Mouse (Mus musculus) heart, embryonic 15.5 days (tissue): Measurements from ENCODE around the gene Map4k2. TPM values are rescaled to one million over a fixed set of nuclear protein-coding genes. Genes with fewer than 3 reads are reported as not detected.
A peak's percentile ranks its signal among the peaks of the same experiment; 100 is the strongest.

ENCODE experiments used
- ATAC-seq: fragments of 200-750 bp; cut with Nextera tagmentation; replicated peaks from 2 replicates; pipeline ENCODE4 v1.8.0; 2017; ENCODE audit warnings: low read depth, moderate TSS enrichment; ENCODE audit not compliant: insufficient number of reproducible peaks, insufficient read depth, low FRiP score
- H3K27ac ChIP-seq: fragments of 300-500 bp; sonication (generic); 2 replicates; pipeline ENCODE4 v1.5.1; 2015; ENCODE audit warnings: mild to moderate bottlenecking, inconsistent platforms
- H3K27me3 ChIP-seq: fragments of 300-500 bp; sonication (generic); 2 replicates; pipeline ENCODE4 v1.6.1; 2015; ENCODE audit warnings: inconsistent platforms
- H3K36me3 ChIP-seq: fragments of 300-500 bp; sonication (generic); 2 replicates; pipeline ENCODE4 v1.6.1; 2015; ENCODE audit warnings: mild to moderate bottlenecking, inconsistent platforms
- H3K4me1 ChIP-seq: fragments of 300-500 bp; sonication (generic); replicated peaks from 2 replicates; pipeline ENCODE4 v1.6.1; 2015; ENCODE audit warnings: inconsistent platforms
- H3K4me2 ChIP-seq: fragments of 300-500 bp; sonication (generic); 2 replicates; pipeline ENCODE4 v1.6.1; 2015; ENCODE audit warnings: inconsistent platforms, mild to moderate bottlenecking, moderate library complexity
- H3K4me3 ChIP-seq: fragments of 300-500 bp; sonication (generic); 2 replicates; pipeline ENCODE4 v1.5.1; 2015; ENCODE audit warnings: mild to moderate bottlenecking, inconsistent platforms
- H3K9ac ChIP-seq: fragments of 300-500 bp; sonication (generic); 2 replicates; pipeline ENCODE4 v1.6.1; 2015; ENCODE audit warnings: mild to moderate bottlenecking, inconsistent platforms
- H3K9me3 ChIP-seq: fragments of 300-500 bp; sonication (generic); replicated peaks from 2 replicates; pipeline ENCODE4 v1.6.1; 2016; ENCODE audit warnings: inconsistent platforms
- WGBS: fragments of 180-500 bp; shearing (Covaris S2); methylation state at CpG from one replicate; pipeline ENCODE4 v1.1.7; 2015; ENCODE audit warnings: mixed read lengths; 5-methylcytosine and 5-hydroxymethylcytosine counted together
- polyA plus RNA-seq: library from polyadenylated mRNA; unstranded; fragments of >200 nt; fragmentation: Nextera tagmentation; extraction: Ambion mirVana; gene quantifications from 2 replicates; pipeline ENCODE4 v1.2.1, GENCODE M21; 2015

The Map4k2 gene
- polyA plus RNA-seq, 1 experiment from 2014 or later: 12.6 TPM

- Histone ChIP-seq H3K27ac (peak within 1 kb of the TSS; percentile 85), H3K27me3 (no peaks in the 10 kb centered on the region), H3K36me3 (peaks cover 19% of the 10 kb centered on the region; the same call in 1 of the 2 replicates), H3K4me1 (peaks cover 52% of the 10 kb centered on the region), H3K4me2 (peak within 1 kb of the TSS; percentile 67), H3K9me3 (no peaks in the 10 kb centered on the region), H3K9ac (peak within 1 kb of the TSS; percentile 55), H3K4me3 (peak within 1 kb of the TSS; percentile 53)
- peak; percentile 84 for ATAC-seq
- WGBS: 6% methylated on average over 7 of the region's 7 CpGs
These were observed 43.2 kb downstream of the Map4k2 start, which contains the start of gene Pygm for GRCm38 (mm10) chr19:6384128-6384527. TSS of gene Pygm (plus strand) at chr19:6384399.

GRCm38 (mm10) chr19:6384954-6385353 lies 44.0 kb downstream of the Map4k2 start:
- ATAC-seq: 0 out of 2 replicates have a peak, but pooled peaks have one; percentile 15
- peak overlapping the region; percentile 85 for H3K27ac ChIP-seq
- 46% methylated on average over 11 of the region's 11 CpGs for WGBS
- H3K36me3 ChIP-seq: peaks cover 22% of the 10 kb centered on the region; the same call in 1 of the 2 replicates
- H3K9me3 ChIP-seq: no peaks in the 10 kb centered on the region
- peak overlapping the region; percentile 67 for H3K4me2 ChIP-seq
- H3K27me3 ChIP-seq: no peaks in the 10 kb centered on the region
- peak overlapping the region; percentile 53 for H3K4me3 ChIP-seq
- peaks cover 54% of the 10 kb centered on the region for H3K4me1 ChIP-seq
- H3K9ac ChIP-seq: peak overlapping the region; percentile 55

GRCm38 (mm10) chr19:6385419-6385818 lies 44.5 kb downstream of the Map4k2 start:
- Histone ChIP-seq H3K4me1 (peaks cover 56% of the 10 kb centered on the region), H3K4me3 (peak overlapping the region; percentile 53), H3K27ac (peak overlapping the region; percentile 85), H3K27me3 (no peaks in the 10 kb centered on the region), H3K9me3 (no peaks in the 10 kb centered on the region), H3K9ac (peak overlapping the region; percentile 55), H3K36me3 (peaks cover 21% of the 10 kb centered on the region; the same call in 1 of the 2 replicates), H3K4me2 (peak overlapping the region; percentile 67)
- ATAC-seq: no peak
- WGBS: 52% methylated on average over 5 of the region's 5 CpGs

GRCm38 (mm10) chr19:6385821-6386220 lies 44.9 kb downstream of the Map4k2 start:
- H3K4me3 ChIP-seq: peak overlapping the region; percentile 53
- 67% methylated on average over 7 of the region's 7 CpGs for WGBS
- H3K4me1 ChIP-seq: peaks cover 56% of the 10 kb centered on the region
- no peaks in the 10 kb centered on the region for H3K9me3 ChIP-seq
- ATAC-seq: no peak
- peak overlapping the region; percentile 67 for H3K4me2 ChIP-seq
- peak overlapping the region; percentile 55 for H3K9ac ChIP-seq
- H3K36me3 ChIP-seq: peaks cover 19% of the 10 kb centered on the region
- no peaks in the 10 kb centered on the region for H3K27me3 ChIP-seq
- peak overlapping the region; percentile 85 for H3K27ac ChIP-seq

- Histone ChIP-seq H3K4me2 (peak overlapping the region; percentile 67), H3K9me3 (no peaks in the 10 kb centered on the region), H3K9ac (peak overlapping the region; percentile 55), H3K4me3 (peak overlapping the region; percentile 53), H3K36me3 (peaks cover 23% of the 10 kb centered on the region), H3K4me1 (peaks cover 56% of the 10 kb centered on the region), H3K27me3 (no peaks in the 10 kb centered on the region), H3K27ac (peak overlapping the region; percentile 85; the same call in 1 of the 2 replicates)
- no peak for ATAC-seq
- 62% methylated on average over 9 of the region's 9 CpGs for WGBS
These were observed 45.3 kb downstream of the Map4k2 start for GRCm38 (mm10) chr19:6386234-6386633.

- no peak overlapping the region for H3K4me2 ChIP-seq
- peaks cover 41% of the 10 kb centered on the region for H3K36me3 ChIP-seq
- peaks cover 47% of the 10 kb centered on the region for H3K4me1 ChIP-seq
- ATAC-seq: no peak
- 73% methylated on average over 13 of the region's 13 CpGs for WGBS
- no peak overlapping the region for H3K27ac ChIP-seq
- H3K9ac ChIP-seq: no peak overlapping the region
- no peaks in the 10 kb centered on the region for H3K9me3 ChIP-seq
- no peak overlapping the region for H3K4me3 ChIP-seq
- no peaks in the 10 kb centered on the region for H3K27me3 ChIP-seq
These were observed 47.1 kb downstream of the Map4k2 start for GRCm38 (mm10) chr19:6388006-6388405.

- Histone ChIP-seq H3K9ac (no peak overlapping the region), H3K27ac (no peak overlapping the region), H3K36me3 (peaks cover 54% of the 10 kb centered on the region), H3K27me3 (no peaks in the 10 kb centered on the region), H3K9me3 (no peaks in the 10 kb centered on the region), H3K4me2 (peak overlapping the region; percentile 35), H3K4me1 (peaks cover 29% of the 10 kb centered on the region), H3K4me3 (peak overlapping the region; percentile 4; the same call in 1 of the 2 replicates)
- 31% methylated on average over 16 of the region's 16 CpGs for WGBS
- no peak for ATAC-seq
These were observed 48.9 kb downstream of the Map4k2 start for GRCm38 (mm10) chr19:6389803-6390202.

- no peak overlapping the region for H3K4me3 ChIP-seq
- peaks cover 54% of the 10 kb centered on the region for H3K36me3 ChIP-seq
- H3K9ac ChIP-seq: no peak overlapping the region
- no peaks in the 10 kb centered on the region for H3K9me3 ChIP-seq
- peaks cover 26% of the 10 kb centered on the region for H3K4me1 ChIP-seq
- ATAC-seq: no peak
- no peak overlapping the region for H3K27ac ChIP-seq
- 62% methylated on average over 6 of the region's 6 CpGs for WGBS
- no peaks in the 10 kb centered on the region for H3K27me3 ChIP-seq
- no peak overlapping the region for H3K4me2 ChIP-seq
These were observed 49.3 kb downstream of the Map4k2 start for GRCm38 (mm10) chr19:6390251-6390650.

GRCm38 (mm10) chr19:6392743-6393393 lies 51.9 kb downstream of the Map4k2 start:
- Histone ChIP-seq H3K4me2 (no peak overlapping the region), H3K27me3 (no peaks in the 10 kb centered on the region), H3K27ac (no peak overlapping the region), H3K9ac (no peak overlapping the region), H3K9me3 (no peaks in the 10 kb centered on the region), H3K4me1 (peaks cover 4% of the 10 kb centered on the region), H3K4me3 (no peak overlapping the region), H3K36me3 (peaks cover 48% of the 10 kb centered on the region)
- 92% methylated on average over 14 of the region's 14 CpGs for WGBS
- no peak for ATAC-seq

- Histone ChIP-seq H3K27me3 (no peaks in the 10 kb centered on the region), H3K9me3 (no peaks in the 10 kb centered on the region), H3K27ac (no peak overlapping the region), H3K4me3 (no peak overlapping the region), H3K36me3 (peaks cover 48% of the 10 kb centered on the region), H3K4me1 (peaks cover 9% of the 10 kb centered on the region), H3K9ac (no peak overlapping the region), H3K4me2 (no peak overlapping the region)
- 86% methylated on average over 16 of the region's 16 CpGs for WGBS
- no peak for ATAC-seq
These were observed 52.7 kb downstream of the Map4k2 start for GRCm38 (mm10) chr19:6393637-6394036.

- H3K9ac ChIP-seq: no peak overlapping the region
- no peaks in the 10 kb centered on the region for H3K27me3 ChIP-seq
- no peak overlapping the region for H3K4me3 ChIP-seq
- WGBS: 89% methylated on average over 5 of the region's 5 CpGs
- H3K27ac ChIP-seq: no peak overlapping the region
- no peak overlapping the region for H3K4me2 ChIP-seq
- H3K36me3 ChIP-seq: peaks cover 33% of the 10 kb centered on the region
- ATAC-seq: no peak
- H3K9me3 ChIP-seq: no peaks in the 10 kb centered on the region
- H3K4me1 ChIP-seq: peaks cover 30% of the 10 kb centered on the region
These were observed 55.3 kb downstream of the Map4k2 start for GRCm38 (mm10) chr19:6396237-6396636.
